Mouse (Mus musculus) neural tube, embryonic 12.5 days (tissue): ENCODE data around the gene Cnpy2. TPM values are rescaled to one million over a fixed set of nuclear protein-coding genes. Genes with fewer than 3 reads are reported as not detected.

Experiments used
- ATAC-seq: fragments of 200-750 bp; cut with Nextera tagmentation; 2 replicates; pipeline ENCODE4 v1.8.0; 2017; ENCODE audit warnings: low read depth, mild to moderate bottlenecking, moderate TSS enrichment, moderate library complexity; ENCODE audit not compliant: low FRiP score
- H3K27ac ChIP-seq: fragments of 300-500 bp; sonication (generic); 2 replicates; pipeline ENCODE4 v1.5.1; 2016
- H3K27me3 ChIP-seq: fragments of 300-500 bp; sonication (generic); replicated peaks from 2 replicates; pipeline ENCODE4 v1.6.1; 2016; ENCODE audit warnings: mild to moderate bottlenecking
- H3K36me3 ChIP-seq: fragments of 300-500 bp; sonication (generic); 2 replicates; pipeline ENCODE4 v1.6.1; 2016; ENCODE audit warnings: mild to moderate bottlenecking
- H3K4me1 ChIP-seq: fragments of 300-500 bp; sonication (generic); 2 replicates; pipeline ENCODE4 v1.6.1; 2016
- H3K4me2 ChIP-seq: fragments of 300-500 bp; sonication (generic); replicated peaks from 2 replicates; pipeline ENCODE4 v1.6.1; 2016; ENCODE audit warnings: mild to moderate bottlenecking
- H3K4me3 ChIP-seq: fragments of 300-500 bp; sonication (generic); 2 replicates; pipeline ENCODE4 v1.5.1; 2016
- H3K9ac ChIP-seq: fragments of 300-500 bp; sonication (generic); 2 replicates; pipeline ENCODE4 v1.6.1; 2016; ENCODE audit warnings: mild to moderate bottlenecking
- H3K9me3 ChIP-seq: fragments of 300-500 bp; sonication (generic); 2 replicates; pipeline ENCODE4 v1.6.1; 2016; ENCODE audit warnings: mild to moderate bottlenecking
- WGBS: fragments of 180-500 bp; shearing (Covaris S2); methylation state at CpG from one replicate; pipeline ENCODE4 v1.1.7; 2016; 5-methylcytosine and 5-hydroxymethylcytosine counted together
- polyA plus RNA-seq: library from polyadenylated mRNA; unstranded; fragments of >200 nt; fragmentation: Nextera tagmentation; extraction: Ambion mirVana; gene quantifications from 2 replicates; pipeline ENCODE4 v1.2.1, GENCODE M21; 2016

Cnpy2 gene
- polyA plus RNA-seq, 1 experiment from 2014 or later = 212 TPM

DNA sequence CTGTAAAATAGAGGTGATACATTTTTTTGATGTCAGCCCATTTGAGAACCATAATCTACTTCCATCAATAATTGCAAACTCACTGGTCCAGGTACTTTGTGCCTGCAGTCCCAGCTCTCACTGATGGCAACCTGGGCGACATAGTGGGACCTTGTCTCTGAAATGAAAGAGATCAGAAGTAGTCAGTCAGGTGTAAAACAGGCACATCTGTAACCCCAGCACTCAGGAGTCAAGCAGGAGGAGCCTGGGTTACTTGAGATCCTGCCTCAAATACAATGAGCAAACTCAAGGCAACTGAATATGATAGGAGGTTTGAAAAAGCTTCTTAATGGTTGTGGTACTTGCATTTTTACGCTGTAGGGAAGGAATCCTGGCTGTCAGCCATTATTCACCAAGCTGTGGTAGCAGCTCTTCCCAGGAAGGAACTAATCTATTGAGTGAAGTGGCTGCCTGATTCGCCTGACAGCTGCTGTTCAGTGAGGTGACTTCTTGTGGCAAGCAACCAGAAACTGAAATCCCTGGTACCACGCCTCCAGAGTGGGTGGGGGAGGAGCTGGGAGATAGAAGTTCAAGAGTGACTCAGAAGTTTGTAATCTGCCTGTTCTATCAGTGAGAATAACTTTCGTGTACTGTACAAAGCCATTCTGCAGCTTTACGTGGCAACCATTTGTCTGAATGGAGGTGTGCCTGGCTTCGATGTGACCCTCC lies 22.5 kb downstream of the Cnpy2 start:
- Histone ChIP-seq H3K4me2 (no peak overlapping the region), H3K4me3 (no peak overlapping the region), H3K9me3 (no peaks in the 10 kb centered on the region), H3K27me3 (no peaks in the 10 kb centered on the region), H3K36me3 (peaks cover 8% of the 10 kb centered on the region; the same call in 1 of the 2 replicates), H3K4me1 (0 out of 2 replicates have a peak, but pooled peaks cover 4% of the 10 kb centered on the region), H3K27ac (no peak overlapping the region), H3K9ac (no peak overlapping the region)
- 67% methylated on average over 7 of the region's 7 CpGs for WGBS
- no peak for ATAC-seq

DNA sequence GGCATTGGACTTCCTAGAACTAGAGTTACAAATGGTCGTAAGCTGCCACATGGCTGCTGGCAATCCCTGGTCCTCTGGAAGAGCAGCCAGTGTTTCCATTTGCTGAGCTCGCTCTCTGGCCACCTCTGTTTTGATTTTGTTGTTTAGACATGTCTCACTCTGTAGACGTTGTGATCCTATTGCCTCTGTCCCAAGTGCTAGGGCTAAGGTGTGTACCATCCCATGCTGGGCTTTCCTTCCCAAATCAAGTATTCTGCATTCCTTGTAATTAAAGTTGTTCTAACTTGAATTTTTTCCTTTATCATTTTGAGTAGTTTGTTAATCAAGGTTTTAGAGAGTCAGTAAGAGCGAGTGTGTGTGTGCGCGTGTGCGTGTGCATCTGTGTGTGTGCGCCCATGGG lies 25.3 kb downstream of the Cnpy2 start:
- WGBS = 91% methylated on average over 8 of the region's 8 CpGs
- no peaks in the 10 kb centered on the region for H3K27me3 ChIP-seq
- H3K27ac ChIP-seq = no peak overlapping the region
- H3K9ac ChIP-seq = no peak overlapping the region
- H3K9me3 ChIP-seq = no peaks in the 10 kb centered on the region
- no peak overlapping the region for H3K4me2 ChIP-seq
- no peak overlapping the region for H3K4me3 ChIP-seq
- 0 out of 2 replicates have a peak, but pooled peaks cover 4% of the 10 kb centered on the region for H3K4me1 ChIP-seq
- H3K36me3 ChIP-seq = peaks cover 35% of the 10 kb centered on the region
- ATAC-seq = no peak

GRCm38 (mm10) chr10:128358796-128359195 lies 36.5 kb downstream of the Cnpy2 start:
- H3K36me3 ChIP-seq = peaks cover 80% of the 10 kb centered on the region

DNA sequence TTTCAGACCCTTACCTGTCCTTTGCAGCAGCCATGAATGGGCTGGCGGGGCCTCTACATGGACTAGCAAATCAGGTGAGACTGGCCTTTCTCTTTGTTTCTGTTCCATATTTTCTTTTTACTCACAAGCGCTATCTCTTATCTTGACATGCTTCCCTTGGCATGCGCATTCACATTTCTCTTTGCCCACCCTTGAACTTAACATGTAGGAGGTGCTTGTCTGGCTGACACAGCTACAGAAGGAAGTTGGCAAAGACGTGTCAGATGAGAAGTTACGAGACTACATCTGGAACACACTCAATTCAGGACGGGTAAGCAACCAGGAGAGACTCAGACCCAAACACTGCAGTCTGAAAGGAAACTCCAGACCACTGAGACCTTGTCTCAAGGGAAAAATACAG lies 37.0 kb downstream of the Cnpy2 start:
- Histone ChIP-seq H3K4me2 (no peak overlapping the region), H3K4me3 (no peak overlapping the region), H3K4me1 (no peaks in the 10 kb centered on the region), H3K27ac (no peak overlapping the region), H3K36me3 (peaks cover 77% of the 10 kb centered on the region), H3K9ac (no peak overlapping the region), H3K27me3 (no peaks in the 10 kb centered on the region), H3K9me3 (no peaks in the 10 kb centered on the region)
- 97% methylated on average over 6 of the region's 6 CpGs for WGBS
- no peak for ATAC-seq

More at GRCm38 (mm10) chr10:128358796-128359195, 36.5 kb downstream of the Cnpy2 start:
- no peaks in the 10 kb centered on the region for H3K4me1 ChIP-seq
- H3K27ac ChIP-seq = no peak overlapping the region
- H3K4me2 ChIP-seq = no peak overlapping the region
- H3K4me3 ChIP-seq = no peak overlapping the region
- H3K27me3 ChIP-seq = no peaks in the 10 kb centered on the region
- no peak overlapping the region for H3K9ac ChIP-seq
- no peaks in the 10 kb centered on the region for H3K9me3 ChIP-seq
- 51% methylated on average over 2 of the region's 2 CpGs for WGBS
- ATAC-seq = no peak

- 93% methylated on average over 6 of the region's 6 CpGs for WGBS
- H3K9ac ChIP-seq = no peak overlapping the region
- 0 out of 2 replicates have a peak, but pooled peaks cover 1% of the 10 kb centered on the region for H3K4me1 ChIP-seq
- peaks cover 74% of the 10 kb centered on the region for H3K36me3 ChIP-seq
- H3K4me3 ChIP-seq = no peak overlapping the region
- H3K4me2 ChIP-seq = no peak overlapping the region
- no peaks in the 10 kb centered on the region for H3K9me3 ChIP-seq
- no peaks in the 10 kb centered on the region for H3K27me3 ChIP-seq
- no peak overlapping the region for H3K27ac ChIP-seq
- no peak for ATAC-seq
These were observed 39.6 kb downstream of the Cnpy2 start for GRCm38 (mm10) chr10:128361836-128362235.

DNA sequence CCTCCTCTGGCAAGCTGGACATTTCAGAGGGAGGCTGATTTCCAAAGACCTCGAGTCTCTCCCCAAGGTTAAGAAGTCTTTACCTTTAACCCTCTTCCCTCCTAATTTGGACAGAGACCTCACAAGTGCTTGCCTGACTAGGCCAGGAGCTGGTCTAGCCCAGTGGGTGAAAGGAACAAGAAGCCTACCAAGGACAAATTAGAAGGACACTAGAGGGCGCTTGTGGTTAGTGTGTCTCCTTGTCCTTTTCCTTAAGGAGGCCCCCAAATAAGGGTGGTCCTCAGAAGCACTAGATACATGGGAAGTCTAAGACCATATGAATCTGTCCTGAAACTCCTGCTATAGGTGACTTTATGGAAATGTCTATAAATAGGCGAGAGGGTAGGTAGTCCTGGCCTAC lies 40.3 kb downstream of the Cnpy2 start:
- Histone ChIP-seq H3K4me3 (no peak overlapping the region), H3K9me3 (no peaks in the 10 kb centered on the region), H3K27ac (no peak overlapping the region), H3K4me2 (no peak overlapping the region), H3K27me3 (no peaks in the 10 kb centered on the region), H3K36me3 (peaks cover 74% of the 10 kb centered on the region), H3K9ac (no peak overlapping the region), H3K4me1 (peaks cover 4% of the 10 kb centered on the region)
- ATAC-seq = no peak
- WGBS = 53% methylated on average over 3 of the region's 3 CpGs

DNA sequence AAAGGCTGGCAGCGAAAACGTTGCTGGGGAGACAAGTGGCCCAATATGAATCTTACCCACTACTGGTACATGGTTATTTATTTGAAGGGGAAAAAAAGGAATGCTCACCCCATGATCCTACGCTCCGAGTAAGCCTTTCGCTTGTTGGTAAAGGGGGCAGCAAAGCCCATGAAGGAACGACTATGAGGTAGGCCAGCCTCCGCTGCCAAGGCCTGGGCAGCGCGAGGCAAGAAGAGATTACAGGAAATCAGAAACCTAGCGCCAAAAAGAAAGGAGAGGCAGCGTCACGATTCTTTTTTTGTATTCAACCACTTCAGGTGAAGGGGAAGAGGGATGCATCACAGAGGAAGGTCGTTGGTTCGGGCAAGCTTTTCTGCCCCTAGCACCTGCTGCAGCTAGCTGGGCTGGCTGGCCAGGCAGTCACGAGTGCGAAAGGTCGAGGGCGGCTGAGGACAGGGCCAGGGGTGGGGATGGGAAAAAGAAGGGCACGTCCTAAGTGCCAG lies 45.7 kb downstream of the Cnpy2 start:
- WGBS = 17% methylated on average over 19 of the region's 19 CpGs

DNA sequence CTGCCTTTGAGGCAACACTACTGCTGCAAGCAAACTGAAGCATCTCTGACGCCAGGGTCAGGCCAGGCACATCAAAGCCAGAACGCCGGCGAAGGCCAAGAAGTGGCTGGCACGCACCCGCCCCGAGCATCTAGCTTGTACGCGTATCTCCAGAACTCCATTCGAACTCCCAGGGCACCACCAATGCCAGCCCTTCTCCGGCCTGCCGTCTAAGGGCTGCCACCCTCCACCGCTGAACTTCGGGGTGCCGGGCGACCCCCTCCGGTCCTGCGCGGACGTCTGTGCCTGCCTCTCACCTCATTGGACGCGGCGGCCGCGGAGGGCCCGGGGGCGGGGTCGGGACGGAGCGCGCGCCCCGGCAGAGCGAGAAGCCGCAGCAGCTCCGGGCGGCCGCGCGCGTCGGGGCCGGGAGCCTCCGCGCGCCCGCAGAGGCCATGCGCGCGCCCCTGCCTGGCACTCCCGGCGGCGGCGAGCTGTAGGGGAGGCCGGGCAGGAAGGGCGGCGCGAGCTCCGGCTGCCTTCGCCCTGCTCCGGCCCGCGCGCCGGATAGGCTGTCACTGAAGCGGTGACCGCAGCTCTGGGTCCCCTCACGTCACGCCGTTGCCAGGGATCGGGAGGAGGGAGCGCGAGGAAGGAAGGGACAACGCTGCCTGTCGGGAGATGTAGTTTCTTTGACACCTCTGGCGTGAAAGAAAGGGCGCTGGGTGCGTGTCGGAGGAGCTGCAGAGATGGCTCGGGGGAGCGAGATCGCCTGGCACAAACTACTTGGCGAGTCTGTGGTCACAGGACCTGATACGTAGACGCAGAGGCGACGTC lies 46.4 kb downstream of the Cnpy2 start, which contains the start of gene Coq10a:
Coq10a (minus strand) TSS at position 596 of the 816 bp plus-strand sequence.
- H3K9me3 ChIP-seq = no peaks in the 10 kb centered on the region
- H3K4me2 ChIP-seq = peak within 1 kb of the TSS; percentile 92
- H3K27me3 ChIP-seq = no peaks in the 10 kb centered on the region
- under 1% methylated on average over 87 of the region's 87 CpGs for WGBS
- peaks cover 14% of the 10 kb centered on the region for H3K36me3 ChIP-seq
- peak within 1 kb of the TSS; percentile 65 for H3K4me3 ChIP-seq
- H3K9ac ChIP-seq = peak within 1 kb of the TSS; percentile 75
- H3K4me1 ChIP-seq = peaks cover 11% of the 10 kb centered on the region
- H3K27ac ChIP-seq = peak within 1 kb of the TSS; percentile 89
- ATAC-seq = peak; percentile 96

More for the DNA sequence above, 45.7 kb downstream of the Cnpy2 start:
- Histone ChIP-seq H3K9ac (peak overlapping the region; percentile 75), H3K4me2 (peak overlapping the region; percentile 92), H3K9me3 (no peaks in the 10 kb centered on the region), H3K36me3 (peaks cover 21% of the 10 kb centered on the region), H3K4me3 (peak overlapping the region; percentile 65), H3K27me3 (no peaks in the 10 kb centered on the region), H3K4me1 (peaks cover 11% of the 10 kb centered on the region), H3K27ac (peak overlapping the region; percentile 89; the same call in 1 of the 2 replicates)
- ATAC-seq = peak; percentile 0; the same call in 1 of the 2 replicates

- peak overlapping the region; percentile 75 for H3K9ac ChIP-seq
- WGBS = 7% methylated on average over 9 of the region's 9 CpGs
- no peak for ATAC-seq
- H3K4me3 ChIP-seq = peak overlapping the region; percentile 65
- H3K36me3 ChIP-seq = peaks cover 12% of the 10 kb centered on the region
- peak overlapping the region; percentile 89 for H3K27ac ChIP-seq
- peak overlapping the region; percentile 92 for H3K4me2 ChIP-seq
- H3K9me3 ChIP-seq = no peaks in the 10 kb centered on the region
- peaks cover 11% of the 10 kb centered on the region for H3K4me1 ChIP-seq
- no peaks in the 10 kb centered on the region for H3K27me3 ChIP-seq
These were observed 46.9 kb downstream of the Cnpy2 start for GRCm38 (mm10) chr10:128369218-128369543.

DNA sequence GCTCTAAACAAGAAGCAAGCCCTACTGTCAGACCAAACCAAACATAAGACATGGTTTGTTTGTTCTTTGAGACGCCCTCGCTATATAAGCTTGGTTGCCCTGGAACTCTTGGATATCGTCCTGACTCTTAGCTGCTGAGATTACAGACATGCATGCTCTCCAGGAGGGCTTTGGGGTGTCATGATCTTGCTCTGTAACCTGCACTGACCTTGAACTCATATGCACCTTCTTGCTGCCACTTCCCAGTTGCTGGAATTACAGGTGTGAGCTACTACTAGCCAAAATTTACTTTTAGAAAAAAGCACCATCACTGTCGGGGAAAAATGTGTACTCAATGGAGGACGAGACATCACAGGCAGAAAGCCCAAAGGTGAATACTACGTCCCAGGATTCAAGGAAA lies 47.3 kb downstream of the Cnpy2 start:
- ATAC-seq = no peak
- H3K27ac ChIP-seq = peak overlapping the region; percentile 89; the same call in 1 of the 2 replicates
- peaks cover 11% of the 10 kb centered on the region for H3K4me1 ChIP-seq
- no peaks in the 10 kb centered on the region for H3K27me3 ChIP-seq
- H3K4me3 ChIP-seq = peak overlapping the region; percentile 65; the same call in 1 of the 2 replicates
- peak overlapping the region; percentile 92 for H3K4me2 ChIP-seq
- H3K36me3 ChIP-seq = peaks cover 9% of the 10 kb centered on the region; the same call in 1 of the 2 replicates
- 84% methylated on average over 6 of the region's 6 CpGs for WGBS
- peak overlapping the region; percentile 75; the same call in 1 of the 2 replicates for H3K9ac ChIP-seq
- H3K9me3 ChIP-seq = no peaks in the 10 kb centered on the region

- Histone ChIP-seq H3K27ac (no peak overlapping the region), H3K9me3 (no peaks in the 10 kb centered on the region), H3K9ac (no peak overlapping the region), H3K4me2 (no peak overlapping the region), H3K4me3 (no peak overlapping the region), H3K36me3 (peaks cover 6% of the 10 kb centered on the region; the same call in 1 of the 2 replicates), H3K27me3 (no peaks in the 10 kb centered on the region), H3K4me1 (peaks cover 11% of the 10 kb centered on the region)
- no peak for ATAC-seq
- WGBS = 63% methylated on average over 6 of the region's 6 CpGs
These were observed 47.8 kb downstream of the Cnpy2 start for GRCm38 (mm10) chr10:128370021-128370420.

DNA sequence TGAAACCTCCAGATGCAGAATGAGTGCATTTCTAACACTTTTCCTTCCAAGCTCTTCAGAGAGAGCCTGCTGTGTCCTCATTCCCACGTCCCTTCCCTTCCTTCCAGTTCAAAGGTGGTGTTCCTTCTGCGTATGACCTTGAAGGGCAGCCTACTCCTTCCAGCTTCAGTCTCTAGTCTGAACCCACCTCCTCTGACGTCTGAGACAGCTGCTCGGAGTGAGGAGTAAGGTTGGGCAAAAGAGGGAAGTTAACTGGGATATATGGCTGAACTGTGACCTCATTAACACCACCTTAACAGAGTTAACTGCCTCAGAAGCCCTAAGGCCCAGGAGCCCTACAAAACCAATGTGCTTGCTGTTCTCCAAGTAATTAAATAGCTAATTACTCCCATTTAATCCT lies 48.3 kb downstream of the Cnpy2 start:
- peaks cover under 1% of the 10 kb centered on the region; the same call in 1 of the 2 replicates for H3K36me3 ChIP-seq
- ATAC-seq = no peak
- no peak overlapping the region for H3K27ac ChIP-seq
- H3K27me3 ChIP-seq = no peaks in the 10 kb centered on the region
- H3K9ac ChIP-seq = no peak overlapping the region
- 64% methylated on average over 4 of the region's 4 CpGs for WGBS
- no peak overlapping the region for H3K4me2 ChIP-seq
- H3K4me3 ChIP-seq = no peak overlapping the region
- H3K4me1 ChIP-seq = peaks cover 11% of the 10 kb centered on the region
- no peaks in the 10 kb centered on the region for H3K9me3 ChIP-seq
